Mouse (Mus musculus): ENCODE measurements around the gene Olfml2a.

GRCm38 (mm10) chr2:38997386-38998374 is 65.9 kb downstream of the Olfml2a start, which contains the start of gene Wdr38:
- no peak for TF ChIP-seq GATA1 (IDR thresholded peaks at IDR 0.05; ENCODE audit: borderline replicate concordance, low read length)
- TF ChIP-seq FLI1 (IDR thresholded peaks at IDR 0.05; ENCODE audit: low read length), result no peak
